Mouse (Mus musculus): ENCODE results near the gene Retreg1. TPM values are rescaled to one million over a fixed set of nuclear protein-coding genes. Genes with fewer than 3 reads are reported as not detected.

Gene Retreg1
- polyA plus RNA-seq, 1 experiment, result 32.8 TPM

- Histone ChIP-seq H3ac (ENCODE audit: control insufficient read depth, insufficient read length) (no peak overlapping the region), H3K27me3 (ENCODE audit: control insufficient read depth, insufficient read depth, insufficient read length) (no peaks in the 10 kb centered on the region), H3K36me3 (ENCODE audit: control insufficient read depth, insufficient read depth) (peaks cover 95% of the 10 kb centered on the region), H3K4me2 (ENCODE audit: low read depth) (no peak overlapping the region), H3K4me3 (no peak overlapping the region), H3K79me2 (ENCODE audit: control insufficient read depth, insufficient read depth) (no peaks in the 10 kb centered on the region)
- TF ChIP-seq TCF3 (IDR thresholded peaks at IDR 0.05; ENCODE audit: insufficient read length, low read depth), result no peak
- no peak for TF ChIP-seq USF1 (IDR thresholded peaks at IDR 0.05; ENCODE audit: low read depth)
- no peak for TF ChIP-seq E2F4 (IDR thresholded peaks at IDR 0.05; ENCODE audit: insufficient read depth)
- no peak for TF ChIP-seq POLR2A (IDR thresholded peaks at IDR 0.05; ENCODE audit: insufficient read length, low read depth)
- no peak for TF ChIP-seq SRF (IDR thresholded peaks at IDR 0.05; ENCODE audit: control insufficient read depth, insufficient read length, low read depth)
- TF ChIP-seq TCF12 (IDR thresholded peaks at IDR 0.05; ENCODE audit: insufficient read depth, poor library complexity, severe bottlenecking), result no peak
- no peak for TF ChIP-seq MYOD1 (IDR thresholded peaks at IDR 0.05; ENCODE audit: control insufficient read depth in 1 of 3, insufficient read length in 2 of 3, low read depth in 2 of 3)
- TF ChIP-seq CEBPB (IDR thresholded peaks at IDR 0.05; ENCODE audit: insufficient read depth, poor library complexity, severe bottlenecking), result no peak
- TF ChIP-seq REST (IDR thresholded peaks at IDR 0.05; ENCODE audit: insufficient read depth, insufficient read length), result no peak
- no peak for TF ChIP-seq POLR2AphosphoS2 (IDR thresholded peaks at IDR 0.05; ENCODE audit: insufficient read length, low read depth)
- TF ChIP-seq MYOG (IDR thresholded peaks at IDR 0.05; ENCODE audit: control insufficient read depth in 1 of 3, insufficient read depth in 1 of 3, insufficient read length in 2 of 3, low read depth in 2 of 3), result no peak
- TF ChIP-seq MAX (IDR thresholded peaks at IDR 0.05; ENCODE audit: low read depth), result no peak
Measured at GRCm38 (mm10) chr15:25809669-25810068, 33.3 kb upstream of the Retreg1 start.

- peak; percentile 35 for TF ChIP-seq POLR2A (IDR thresholded peaks at IDR 0.05; ENCODE audit: insufficient read length, low read depth)
- TF ChIP-seq TCF12 (IDR thresholded peaks at IDR 0.05; ENCODE audit: insufficient read depth, poor library complexity, severe bottlenecking), result no peak
- TF ChIP-seq REST (IDR thresholded peaks at IDR 0.05; ENCODE audit: insufficient read depth, insufficient read length), result no peak
- no peak for TF ChIP-seq MAX (IDR thresholded peaks at IDR 0.05; ENCODE audit: low read depth)
- no peak for TF ChIP-seq MYOD1 (IDR thresholded peaks at IDR 0.05; ENCODE audit: control insufficient read depth in 1 of 3, insufficient read length in 2 of 3, low read depth in 2 of 3)
- H3K4me3 ChIP-seq, result no peak overlapping the region
- no peaks in the 10 kb centered on the region for H3K27me3 ChIP-seq (ENCODE audit: control insufficient read depth, insufficient read depth, insufficient read length)
- H3K4me2 ChIP-seq (ENCODE audit: low read depth), result no peak overlapping the region
- no peak overlapping the region for H3ac ChIP-seq (ENCODE audit: control insufficient read depth, insufficient read length)
- peaks cover 92% of the 10 kb centered on the region for H3K36me3 ChIP-seq (ENCODE audit: control insufficient read depth, insufficient read depth)
- H3K79me2 ChIP-seq (ENCODE audit: control insufficient read depth, insufficient read depth), result no peaks in the 10 kb centered on the region
Measured at GRCm38 (mm10) chr15:25811834-25812250, 31.1 kb upstream of the Retreg1 start.

- no peak overlapping the region for H3K4me2 ChIP-seq (ENCODE audit: low read depth)
- H3ac ChIP-seq (ENCODE audit: control insufficient read depth, insufficient read length), result no peak overlapping the region
- no peaks in the 10 kb centered on the region for H3K27me3 ChIP-seq (ENCODE audit: control insufficient read depth, insufficient read depth, insufficient read length)
- H3K36me3 ChIP-seq (ENCODE audit: control insufficient read depth, insufficient read depth), result peaks cover 87% of the 10 kb centered on the region
- TF ChIP-seq CEBPB (IDR thresholded peaks at IDR 0.05; ENCODE audit: insufficient read depth, poor library complexity, severe bottlenecking) (no peak), TCF12 (IDR thresholded peaks at IDR 0.05; ENCODE audit: insufficient read depth, poor library complexity, severe bottlenecking) (no peak), POLR2AphosphoS2 (IDR thresholded peaks at IDR 0.05; ENCODE audit: insufficient read length, low read depth) (no peak), TCF3 (IDR thresholded peaks at IDR 0.05; ENCODE audit: insufficient read length, low read depth) (no peak), MYOD1 (IDR thresholded peaks at IDR 0.05; ENCODE audit: control insufficient read depth in 1 of 3, insufficient read length in 2 of 3, low read depth in 2 of 3) (no peak), MAX (IDR thresholded peaks at IDR 0.05; ENCODE audit: low read depth) (no peak), MYOG (IDR thresholded peaks at IDR 0.05; ENCODE audit: control insufficient read depth in 1 of 3, insufficient read depth in 1 of 3, insufficient read length in 2 of 3, low read depth in 2 of 3) (no peak), SRF (IDR thresholded peaks at IDR 0.05; ENCODE audit: control insufficient read depth, insufficient read length, low read depth) (no peak), E2F4 (IDR thresholded peaks at IDR 0.05; ENCODE audit: insufficient read depth) (no peak), POLR2A (IDR thresholded peaks at IDR 0.05; ENCODE audit: insufficient read length, low read depth) (no peak), USF1 (IDR thresholded peaks at IDR 0.05; ENCODE audit: low read depth) (no peak)
- H3K4me3 ChIP-seq, result no peak overlapping the region
- H3K79me2 ChIP-seq (ENCODE audit: control insufficient read depth, insufficient read depth), result no peaks in the 10 kb centered on the region
Measured at GRCm38 (mm10) chr15:25812479-25812878, 30.5 kb upstream of the Retreg1 start.

GRCm38 (mm10) chr15:25814535-25814934, 28.4 kb upstream of the Retreg1 start:
- Histone ChIP-seq H3K4me3 (no peak overlapping the region), H3K4me2 (ENCODE audit: low read depth) (no peak overlapping the region), H3ac (ENCODE audit: control insufficient read depth, insufficient read length) (no peak overlapping the region), H3K79me2 (ENCODE audit: control insufficient read depth, insufficient read depth) (no peaks in the 10 kb centered on the region), H3K36me3 (ENCODE audit: control insufficient read depth, insufficient read depth) (peaks cover 68% of the 10 kb centered on the region), H3K27me3 (ENCODE audit: control insufficient read depth, insufficient read depth, insufficient read length) (no peaks in the 10 kb centered on the region)
- TF ChIP-seq USF1 (IDR thresholded peaks at IDR 0.05; ENCODE audit: low read depth), result no peak
- no peak for TF ChIP-seq REST (IDR thresholded peaks at IDR 0.05; ENCODE audit: insufficient read depth, insufficient read length)
- no peak for TF ChIP-seq TCF3 (IDR thresholded peaks at IDR 0.05; ENCODE audit: insufficient read length, low read depth)
- TF ChIP-seq POLR2AphosphoS2 (IDR thresholded peaks at IDR 0.05; ENCODE audit: insufficient read length, low read depth), result peak; percentile 4

GRCm38 (mm10) chr15:25817191-25817590, 25.8 kb upstream of the Retreg1 start:
- Histone ChIP-seq H3K27me3 (ENCODE audit: control insufficient read depth, insufficient read depth, insufficient read length) (no peaks in the 10 kb centered on the region), H3K36me3 (ENCODE audit: control insufficient read depth, insufficient read depth) (peaks cover 42% of the 10 kb centered on the region), H3ac (ENCODE audit: control insufficient read depth, insufficient read length) (no peak overlapping the region), H3K4me3 (no peak overlapping the region), H3K79me2 (ENCODE audit: control insufficient read depth, insufficient read depth) (no peaks in the 10 kb centered on the region), H3K4me2 (ENCODE audit: low read depth) (no peak overlapping the region)
- TF ChIP-seq MYOG (IDR thresholded peaks at IDR 0.05; ENCODE audit: control insufficient read depth in 1 of 3, insufficient read depth in 1 of 3, insufficient read length in 2 of 3, low read depth in 2 of 3) (no peak), POLR2A (IDR thresholded peaks at IDR 0.05; ENCODE audit: insufficient read length, low read depth) (no peak), USF1 (IDR thresholded peaks at IDR 0.05; ENCODE audit: low read depth) (no peak), MAX (IDR thresholded peaks at IDR 0.05; ENCODE audit: low read depth) (no peak), SRF (IDR thresholded peaks at IDR 0.05; ENCODE audit: control insufficient read depth, insufficient read length, low read depth) (no peak), CEBPB (IDR thresholded peaks at IDR 0.05; ENCODE audit: insufficient read depth, poor library complexity, severe bottlenecking) (no peak), REST (IDR thresholded peaks at IDR 0.05; ENCODE audit: insufficient read depth, insufficient read length) (no peak)

Measured in myocyte (in vitro differentiated cells).